Mouse (Mus musculus) liver, embryonic 14.5 days (tissue): ENCODE measurements around the gene Prep.

Experiments used
- CTCF ChIP-seq: IDR thresholded peaks from 2 replicates; pipeline ENCODE4 v1.5.1; 2016; ENCODE audit warnings: antibody characterized with exemption, low read depth, control low read depth
- EP300 ChIP-seq: IDR thresholded peaks from 2 replicates; pipeline ENCODE4 v1.6.1; 2016; ENCODE audit warnings: antibody characterized with exemption, low read depth

- TF ChIP-seq CTCF (no peak), EP300 (no peak)
These were observed 5.3 kb downstream of the Prep start for GRCm38 (mm10) chr10:45072339-45072738.
